Mouse (Mus musculus): Measurements from ENCODE around the gene Rhbdf2.

Gene Rhbdf2

DNA sequence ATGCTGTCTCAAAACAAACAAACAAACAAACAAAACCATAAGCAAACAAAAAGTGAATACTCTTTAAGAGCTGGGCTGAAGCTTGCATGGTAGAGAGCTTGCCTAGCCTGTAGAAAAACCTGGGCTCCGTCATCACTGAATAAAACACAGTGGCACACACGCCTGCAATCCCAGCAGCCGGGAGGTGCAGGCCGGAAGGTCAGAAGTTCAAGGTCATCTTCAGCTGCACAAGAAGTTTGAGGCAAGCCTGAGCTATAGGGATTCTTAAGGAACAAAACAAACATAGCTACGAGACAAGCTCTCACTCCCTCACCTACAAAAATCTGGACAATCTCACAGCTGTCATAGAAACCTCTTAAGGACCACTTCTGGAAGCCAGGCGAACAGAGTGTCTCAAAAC is 41.1 kb downstream of the Rhbdf2 start:
- DNase-seq = no peak

DNA sequence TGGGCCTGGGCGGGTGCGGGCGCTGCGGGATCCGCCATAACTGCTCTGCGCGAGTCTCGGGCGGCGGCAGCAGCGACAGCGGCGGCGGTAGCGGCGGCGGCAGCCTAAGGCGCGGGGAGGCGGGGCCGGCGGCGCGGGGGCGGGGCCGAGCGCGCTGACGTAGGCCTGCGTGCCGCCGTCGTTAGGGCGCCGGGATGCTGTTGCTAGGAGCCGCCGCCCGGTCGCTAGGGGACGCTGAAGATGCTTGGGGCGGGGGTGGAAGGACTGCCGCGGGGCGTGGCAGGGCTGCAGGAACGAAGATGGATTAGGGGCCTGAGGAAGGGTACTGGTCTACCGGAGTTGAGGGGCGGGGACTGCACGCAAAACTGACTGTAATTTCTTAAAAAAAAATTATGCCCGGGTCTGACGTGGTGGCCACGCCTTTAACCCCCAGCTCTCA is 45.4 kb downstream of the Rhbdf2 start, which contains the start of gene Ube2o:
Ube2o (minus strand) TSS at position 72 of the 439 bp plus-strand sequence.
- DNase-seq = peak; percentile 87

DNA sequence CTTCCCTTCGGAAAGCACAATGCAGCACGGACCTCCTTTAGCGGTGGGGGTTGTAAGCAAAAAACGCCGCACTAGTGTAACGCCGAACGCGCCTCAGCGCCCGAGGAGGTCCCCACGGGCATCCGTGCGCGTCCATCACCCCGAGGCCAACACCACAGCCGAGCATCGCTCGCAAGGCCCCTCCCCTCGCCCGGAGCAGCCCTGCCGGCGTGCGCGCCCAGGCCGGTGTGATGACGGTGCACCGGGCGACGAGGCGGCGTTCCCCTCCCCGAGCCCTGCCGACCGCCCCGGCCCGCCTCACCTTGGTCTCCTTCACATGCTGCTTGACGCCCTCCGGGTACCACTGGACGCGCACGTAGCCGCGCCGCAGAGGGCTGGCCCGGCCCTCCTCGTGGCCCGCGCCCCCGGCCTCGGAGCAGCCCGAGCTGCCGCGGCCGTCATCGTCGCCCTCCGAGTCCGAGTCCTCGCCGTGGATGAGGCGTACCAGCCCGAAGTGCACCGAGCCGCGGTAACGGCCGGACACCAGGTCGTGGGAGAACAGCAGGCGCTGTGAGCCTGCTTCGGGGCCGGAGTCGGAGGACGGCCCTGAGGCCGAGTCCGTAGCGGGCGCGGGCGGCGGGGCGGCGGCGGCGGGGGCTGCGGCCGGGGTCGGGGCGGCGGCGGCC is 46.0 kb downstream of the Rhbdf2 start:
- DNase-seq = peak; percentile 75

DNA sequence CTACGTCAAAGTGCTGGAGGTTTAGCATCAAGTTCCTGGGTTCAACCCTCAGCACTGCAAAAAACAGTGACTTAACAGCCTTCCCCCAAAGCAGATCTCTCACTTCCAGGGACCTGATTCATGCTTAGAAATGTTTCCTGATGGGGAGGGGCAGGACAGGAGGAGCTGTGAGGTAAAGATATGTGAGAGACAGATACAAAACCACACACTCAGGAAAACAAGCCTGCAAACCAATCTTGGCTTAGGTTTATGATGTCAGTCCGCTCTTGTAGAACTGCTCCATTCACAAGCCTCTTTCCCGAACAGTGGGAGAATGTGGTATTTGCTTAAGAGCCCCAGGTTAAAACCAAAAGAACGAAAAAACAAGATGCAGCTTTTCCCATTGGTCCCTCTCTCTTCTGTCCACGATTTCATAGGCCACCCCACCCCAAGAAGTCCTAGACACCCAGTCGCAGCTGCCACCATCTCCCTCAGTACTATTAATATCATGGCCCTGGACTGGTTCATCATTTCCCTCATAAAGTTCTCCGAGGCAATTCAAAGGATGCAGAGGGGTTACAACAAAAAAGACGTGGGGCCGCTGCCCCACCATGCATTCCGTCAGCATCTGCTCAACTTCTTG is 46.7 kb downstream of the Rhbdf2 start:
- no peak for DNase-seq

DNA sequence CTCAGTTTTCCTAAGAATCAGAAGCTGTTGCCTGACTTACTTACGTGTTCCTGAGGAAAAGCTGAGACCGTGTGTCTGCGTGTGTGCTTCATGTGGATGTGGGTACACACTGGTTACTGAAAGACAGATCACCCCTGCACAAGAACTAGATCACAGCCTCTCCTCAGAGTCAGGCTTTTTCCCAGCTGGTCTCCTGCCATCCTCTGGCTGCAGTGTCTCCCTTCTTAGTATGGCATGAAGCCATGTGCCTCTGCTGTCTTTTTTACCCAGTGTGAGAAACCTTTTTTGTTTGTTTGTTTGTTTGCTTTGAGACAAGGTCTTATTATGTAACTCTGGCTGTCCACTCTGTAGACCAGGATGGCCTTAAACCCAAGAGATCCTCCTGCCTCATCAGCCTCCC is 47.5 kb downstream of the Rhbdf2 start:
- no peak for DNase-seq

DNA sequence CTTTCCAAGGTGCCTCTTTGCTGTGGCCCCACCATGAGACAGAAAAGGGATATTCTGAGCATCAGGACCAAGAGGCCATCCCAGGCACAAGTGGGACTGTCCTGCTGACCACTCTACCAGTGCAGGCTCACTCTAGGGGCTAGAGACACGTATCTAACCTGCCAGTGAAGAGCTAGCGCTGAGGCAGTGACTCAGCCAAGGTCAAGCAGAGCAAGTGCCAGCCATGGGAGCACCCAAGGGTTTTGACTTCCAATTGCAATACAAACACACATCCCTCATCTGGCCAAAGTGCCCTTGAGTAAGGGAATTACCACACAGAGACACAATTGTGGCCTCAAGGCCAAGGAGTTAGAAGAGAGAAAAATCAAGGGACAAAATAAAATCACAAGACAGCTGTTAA is 51.4 kb downstream of the Rhbdf2 start:
- no peak for DNase-seq

DNA sequence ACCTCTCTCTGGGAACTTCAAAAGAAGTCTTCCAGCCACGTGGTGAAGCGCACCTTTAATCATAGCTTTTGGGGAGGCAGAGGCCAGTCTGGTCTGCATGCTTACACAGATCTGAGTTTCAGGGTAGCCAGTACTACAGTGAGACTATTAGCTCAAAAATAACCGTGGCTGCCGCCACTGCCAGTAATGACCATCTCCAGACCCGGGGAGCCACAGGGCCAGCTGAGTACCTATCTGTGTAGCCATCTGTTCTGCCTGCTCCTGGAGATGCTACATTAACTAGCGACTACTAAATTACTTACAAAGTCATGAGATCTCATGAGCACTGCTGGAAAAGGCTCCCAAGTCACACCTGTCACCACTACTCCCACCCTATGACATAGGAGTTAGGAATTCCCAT is 51.8 kb downstream of the Rhbdf2 start:
- no peak for DNase-seq

DNA sequence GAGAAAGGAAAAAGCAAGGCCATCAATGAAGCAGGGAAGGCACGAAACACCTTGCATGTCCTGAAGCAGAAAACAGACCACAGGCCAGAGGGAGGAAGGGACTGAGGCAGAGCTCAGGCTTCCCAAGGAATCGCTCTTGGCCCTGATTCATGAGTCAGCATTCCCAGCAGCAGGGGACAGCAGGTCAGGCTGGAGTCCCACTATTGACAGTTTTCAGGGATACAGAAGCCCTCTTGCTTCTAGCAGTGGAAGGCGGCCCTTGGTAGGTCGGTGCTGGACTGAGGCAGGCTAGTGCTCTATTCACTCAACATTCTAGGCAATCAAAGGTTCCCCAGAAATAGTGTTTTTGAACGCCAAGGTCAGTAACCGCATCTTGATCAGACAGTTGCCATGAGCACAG is 52.3 kb downstream of the Rhbdf2 start:
- DNase-seq = no peak

DNA sequence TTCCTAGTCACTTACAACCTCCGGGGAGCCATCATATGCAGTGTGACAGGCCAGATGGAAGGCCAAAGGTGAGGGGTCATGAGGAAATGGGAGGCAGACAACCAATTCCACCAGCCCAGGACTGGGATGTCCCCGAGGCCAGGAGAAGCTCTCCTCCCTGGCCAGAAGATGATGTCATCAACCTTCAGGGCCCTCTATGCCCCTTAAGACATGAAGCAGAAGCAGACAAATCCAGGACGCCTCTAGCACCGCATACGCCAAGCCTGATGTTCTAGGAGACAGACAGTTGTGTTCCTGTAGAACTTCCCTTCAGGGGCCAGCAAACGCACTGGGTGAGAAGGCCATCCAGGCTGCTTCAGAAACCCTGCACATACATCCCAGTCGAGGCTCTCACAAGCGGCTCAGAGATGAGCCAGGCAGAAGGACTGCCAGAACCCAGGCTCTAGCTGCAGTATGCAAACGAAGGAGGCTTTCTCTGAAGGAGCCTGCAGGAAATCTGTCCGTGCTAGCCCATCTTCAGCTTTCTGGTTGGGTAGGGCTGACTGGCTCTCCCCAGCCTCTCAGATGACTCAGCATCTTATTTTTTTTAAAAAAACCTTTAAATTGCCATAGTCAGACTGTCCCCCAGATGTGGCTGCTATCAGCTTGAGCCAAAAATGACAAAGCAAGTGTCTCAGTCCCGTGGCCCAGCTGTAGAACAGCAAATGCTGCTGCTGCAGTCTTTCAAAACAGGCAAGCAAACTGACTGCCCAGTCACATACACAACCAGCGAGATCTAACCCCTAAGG is 53.9 kb downstream of the Rhbdf2 start:
- DNase-seq = no peak

DNA sequence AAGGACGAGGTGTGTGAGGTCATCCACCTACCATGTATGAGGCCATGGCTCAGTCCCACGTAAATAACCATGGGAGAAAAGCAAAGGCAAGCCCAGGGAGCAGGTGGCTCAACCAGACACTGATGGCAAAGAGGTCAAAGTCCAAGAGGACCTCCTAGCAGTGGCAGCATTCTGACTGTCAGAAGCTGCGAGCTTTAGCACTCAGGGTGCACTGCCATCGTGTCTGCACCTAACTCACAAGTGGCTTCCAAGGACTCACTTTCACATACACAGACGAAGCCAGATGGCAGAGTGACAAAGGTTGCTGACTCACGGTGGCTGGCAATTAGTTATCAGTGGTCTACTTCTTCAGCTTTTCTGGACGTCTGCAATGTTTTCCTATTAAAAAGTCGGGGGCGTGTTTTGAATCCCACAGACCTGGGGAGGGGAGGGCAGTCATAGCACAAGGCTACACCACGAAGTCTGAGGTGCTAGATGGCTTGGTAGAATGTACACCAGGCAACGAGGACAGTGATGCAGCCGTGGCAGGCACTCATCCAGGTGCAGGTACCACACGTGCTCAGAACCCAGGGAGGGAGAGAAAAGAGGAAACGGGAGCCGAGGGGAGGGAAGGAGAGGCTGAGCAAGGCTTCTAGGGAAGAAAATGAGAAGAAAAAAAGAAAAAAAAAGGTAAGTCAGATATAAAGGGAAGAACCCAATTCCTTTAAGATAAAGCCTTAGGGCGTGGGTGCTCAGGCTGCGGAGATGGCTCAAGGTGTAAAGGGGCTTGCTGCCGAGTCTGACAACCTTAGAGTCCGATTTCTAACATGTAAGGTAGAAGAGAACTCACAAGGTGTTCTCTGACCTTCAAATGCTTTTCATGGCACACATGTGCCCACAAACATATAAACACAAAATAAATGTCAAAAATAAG is 54.8 kb downstream of the Rhbdf2 start:
- DNase-seq = peak; percentile 52

DNA sequence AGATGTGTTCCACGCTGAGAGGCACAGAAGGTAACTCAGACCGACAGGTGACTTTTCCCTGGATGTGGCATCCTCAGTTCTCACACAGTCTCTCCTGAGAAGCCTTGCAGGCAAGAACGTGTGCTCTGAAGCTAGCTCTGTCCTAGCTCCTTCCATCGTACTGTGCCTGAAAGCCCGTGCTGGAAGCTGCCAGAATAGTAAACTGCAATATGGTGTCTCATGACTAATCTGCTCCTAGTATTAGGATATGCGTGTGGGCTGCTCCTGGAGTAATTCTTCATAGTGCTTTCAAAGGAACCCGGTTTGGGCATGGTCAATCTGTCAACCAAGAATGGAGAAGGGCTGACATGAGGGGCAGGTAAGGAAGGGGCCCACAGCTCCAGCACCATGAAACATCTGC is 56.0 kb downstream of the Rhbdf2 start:
- DNase-seq = no peak

DNA sequence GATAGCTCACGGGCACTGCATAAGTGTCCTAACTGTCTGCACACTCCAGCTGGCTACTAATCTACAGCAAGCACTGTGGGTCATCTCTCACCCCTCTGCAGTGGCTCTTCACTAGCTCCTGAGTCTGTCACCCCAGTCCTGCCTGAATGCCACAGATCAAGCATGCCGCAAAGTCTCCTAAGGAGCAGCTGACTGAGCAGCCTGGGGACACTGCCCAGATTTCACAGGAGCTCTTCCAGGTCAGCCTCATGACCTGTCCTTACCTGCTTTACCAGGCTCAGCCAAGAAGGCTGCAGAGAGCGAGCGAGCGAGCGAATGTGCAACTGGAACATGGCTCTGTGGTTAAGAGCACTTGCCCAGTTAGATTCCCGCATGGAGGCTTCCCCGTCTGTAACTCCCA is 59.3 kb downstream of the Rhbdf2 start:
- no peak for DNase-seq

DNA sequence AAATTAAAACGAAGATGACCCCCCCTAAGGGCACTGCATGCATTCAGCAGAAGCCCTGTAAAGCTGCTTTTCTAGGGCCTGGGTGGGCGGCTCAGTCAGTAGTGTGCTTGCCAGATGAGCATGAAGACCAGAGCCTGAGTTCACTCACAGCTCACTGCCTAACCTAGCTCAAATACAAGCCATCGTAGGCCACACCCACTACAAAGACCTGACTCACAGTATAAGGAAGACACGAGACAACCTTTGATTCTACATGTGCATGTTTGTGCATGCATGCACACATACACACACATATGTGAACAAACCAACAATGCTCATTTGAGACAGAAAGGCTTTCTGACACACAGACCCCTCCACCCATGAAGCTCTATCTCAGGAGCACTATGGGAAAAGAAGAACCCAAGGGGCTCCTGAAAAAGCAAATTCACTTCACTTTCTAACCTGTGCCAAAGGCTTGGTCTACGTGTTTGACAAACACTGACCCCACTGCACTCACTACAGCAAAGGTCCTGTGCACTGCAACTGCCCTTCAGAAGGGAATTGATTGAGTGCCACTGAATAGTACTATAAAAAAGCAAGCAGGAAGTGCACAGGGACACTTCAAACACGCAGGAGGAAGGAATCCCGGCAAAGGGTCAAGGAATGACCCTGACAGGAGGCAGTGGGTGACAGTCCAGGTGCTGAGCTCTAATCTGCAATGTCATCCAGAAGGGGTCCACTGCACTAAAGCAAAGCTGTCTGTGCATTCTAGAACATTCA is 61.4 kb downstream of the Rhbdf2 start:
- no peak for DNase-seq

DNA sequence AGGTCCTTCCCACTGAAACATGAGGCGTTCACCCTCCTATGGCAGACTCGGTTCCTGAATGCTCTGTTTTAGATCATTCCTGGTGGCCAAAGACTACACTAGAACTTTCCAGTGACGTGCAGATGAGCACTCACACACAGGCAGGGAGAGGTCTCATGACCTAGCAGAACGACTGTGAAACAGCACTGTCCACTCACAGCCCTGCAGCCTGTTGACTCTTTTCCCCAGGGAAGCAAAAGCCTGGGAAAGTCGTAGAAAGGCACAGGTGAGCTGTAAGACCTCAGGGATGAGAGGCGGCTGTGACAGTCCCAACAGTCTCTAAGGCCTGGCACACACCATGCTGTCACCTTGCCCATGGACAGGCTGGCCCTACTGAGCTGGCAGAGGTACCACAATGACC is 70.5 kb downstream of the Rhbdf2 start:
- DNase-seq = no peak

DNA sequence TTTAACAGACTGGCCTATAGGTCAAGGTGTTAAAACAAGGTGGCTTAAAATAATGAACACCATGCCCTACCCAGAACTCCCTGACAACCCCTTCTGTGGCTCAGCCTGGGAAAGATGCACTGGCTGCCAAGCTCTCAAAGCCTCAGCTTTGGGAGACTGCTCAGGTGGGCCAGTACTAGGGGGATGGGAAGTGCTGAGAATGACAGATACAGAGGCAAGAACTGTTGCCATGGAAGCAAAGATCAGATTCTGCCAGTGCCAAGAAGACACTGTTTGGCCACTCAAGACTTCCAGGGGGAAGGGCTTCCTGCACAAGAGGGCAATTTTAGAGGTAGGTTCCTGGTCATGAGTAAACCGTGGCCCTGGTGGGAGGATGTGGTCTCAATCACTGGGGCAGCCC is 71.2 kb downstream of the Rhbdf2 start:
- DNase-seq = no peak

DNA sequence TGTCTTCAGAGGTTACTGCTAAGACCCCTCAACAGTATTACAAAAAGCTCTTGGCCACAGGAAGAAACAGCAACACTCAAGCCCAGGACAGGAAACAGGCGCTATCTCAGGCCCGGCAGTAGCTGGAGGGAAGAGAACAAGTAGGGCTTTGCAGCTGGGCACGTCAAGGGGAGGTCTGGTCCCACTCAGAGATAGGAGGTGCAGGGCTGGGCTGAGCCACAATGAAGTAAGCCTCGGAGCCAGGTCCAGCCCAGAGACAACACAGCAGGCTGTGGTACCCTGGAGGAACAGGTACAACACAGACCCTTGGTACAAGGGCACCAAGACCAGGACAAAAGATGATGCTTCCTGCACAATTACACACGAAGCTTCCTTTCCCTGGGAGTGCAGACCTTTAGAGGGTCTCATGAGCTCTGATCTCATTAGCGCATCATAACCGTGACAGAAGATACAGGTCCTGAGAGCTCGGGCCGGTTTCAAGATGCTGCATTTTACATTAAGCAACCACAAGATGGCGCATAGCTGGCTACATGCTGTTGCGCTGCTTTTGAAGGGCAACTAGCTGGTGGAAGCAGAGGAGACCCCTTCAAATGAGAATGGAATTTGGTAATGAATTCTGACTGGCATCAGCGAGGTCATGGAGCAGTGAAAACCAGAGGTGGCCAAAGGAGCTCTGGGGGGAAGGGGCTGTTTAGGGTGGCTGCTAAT is 72.5 kb downstream of the Rhbdf2 start:
- DNase-seq = no peak

DNA sequence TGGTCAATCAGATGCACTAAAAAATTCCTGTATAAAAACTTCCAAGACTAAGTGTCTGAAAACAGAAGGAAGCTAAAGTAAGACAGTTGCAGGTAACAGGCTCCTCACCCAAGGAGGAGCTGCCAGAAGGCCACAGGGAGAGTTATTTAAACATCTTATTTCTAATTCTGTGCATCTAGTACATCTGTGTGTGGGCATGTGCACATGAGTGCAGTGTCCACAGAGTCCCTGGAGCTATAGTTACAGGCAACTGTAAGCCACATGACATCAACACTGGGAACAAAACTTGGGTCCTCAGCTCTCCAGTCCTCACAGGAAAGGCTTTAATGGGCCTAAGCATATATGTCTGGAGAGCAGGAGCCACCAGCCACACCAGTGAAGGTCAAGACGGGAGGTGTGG is 74.6 kb downstream of the Rhbdf2 start:
- DNase-seq = no peak

DNA sequence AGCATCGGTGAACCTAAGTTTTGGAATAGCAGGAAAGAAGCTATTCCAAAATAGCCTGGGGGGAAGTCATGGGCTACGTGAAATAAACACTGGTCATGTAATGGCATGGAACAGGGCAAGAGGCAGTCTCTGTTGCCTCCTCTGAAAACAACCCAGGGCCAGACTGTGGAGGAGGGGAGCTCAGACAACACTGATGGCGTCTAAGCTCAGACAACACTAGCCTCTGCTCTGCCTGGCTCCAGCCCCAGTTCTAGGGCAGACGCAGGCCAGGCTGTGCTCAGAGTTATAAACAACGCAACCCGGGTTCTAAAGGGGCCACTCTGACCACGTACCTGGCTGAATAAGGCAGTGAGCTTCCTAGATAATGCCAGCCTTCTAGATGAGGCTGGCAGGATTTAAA is 76.1 kb downstream of the Rhbdf2 start:
- no peak for DNase-seq

DNA sequence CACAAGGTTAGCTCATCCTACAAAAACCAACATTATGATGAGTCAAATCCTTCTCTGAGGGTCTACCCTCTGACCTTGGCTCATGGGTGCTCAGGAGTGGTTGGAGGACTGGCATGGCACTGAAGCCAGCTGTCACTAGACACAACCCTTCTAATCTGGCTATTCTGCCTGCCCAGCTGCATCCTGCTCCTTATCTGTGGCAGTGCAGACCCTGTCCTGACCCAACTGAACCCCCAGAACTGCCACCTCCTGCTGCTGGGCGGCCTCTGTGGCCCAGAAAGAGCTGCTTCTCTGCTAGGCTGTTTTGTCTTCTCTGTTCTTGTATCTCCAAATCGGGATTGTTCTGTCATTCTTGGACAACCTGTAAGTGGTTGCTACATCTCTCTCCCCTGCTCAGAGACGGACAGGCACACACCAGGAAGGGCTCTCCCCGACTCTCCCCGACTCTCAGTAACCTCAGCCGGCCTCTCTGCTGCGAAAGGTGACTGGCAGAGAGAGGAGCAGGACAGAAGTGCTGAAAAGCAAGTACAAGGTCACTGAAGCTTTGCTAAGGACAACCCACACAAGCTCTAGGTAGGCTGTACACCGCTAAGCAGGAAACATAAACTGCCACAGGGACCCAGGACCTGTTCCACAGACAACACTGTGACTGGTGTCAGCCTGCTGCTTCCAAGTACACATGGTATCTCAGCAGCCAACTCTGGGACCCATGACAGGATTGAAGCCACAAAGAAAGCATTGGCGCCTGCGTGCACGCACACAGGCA is 77.4 kb downstream of the Rhbdf2 start:
- DNase-seq = no peak

DNA sequence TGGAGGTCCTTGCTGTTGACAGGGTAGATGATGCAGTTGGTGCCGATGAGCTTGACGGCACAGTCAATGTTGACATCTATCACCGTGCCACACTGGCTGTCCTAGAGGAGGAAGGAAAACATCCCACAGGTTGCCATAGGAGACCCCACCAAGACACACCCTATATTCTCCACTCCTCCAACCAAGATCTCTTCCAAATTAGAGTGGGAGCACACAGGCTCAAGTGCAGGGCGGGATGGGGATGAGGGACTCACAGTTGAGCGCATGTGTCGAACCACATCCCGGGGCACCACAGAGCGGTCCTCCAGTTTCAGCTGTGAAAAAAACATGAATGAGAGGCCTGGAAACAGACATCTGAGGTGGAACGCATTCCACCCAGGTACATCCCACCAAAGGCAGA is 78.0 kb downstream of the Rhbdf2 start:
- DNase-seq = no peak
